Mouse (Mus musculus) erythroblast, embryonic 14.5 days (primary cell): ENCODE results near the gene Retreg1.

Source experiments
- GATA1 ChIP-seq: IDR thresholded peaks from 2 replicates; pipeline ENCODE4 v1.6.1; 2012; ENCODE audit warnings: low read length, inconsistent platforms, mixed read lengths
- TAL1 ChIP-seq: IDR thresholded peaks from 3 replicates; pipeline ENCODE4 v1.6.1; 2012; ENCODE audit warnings: low read length, inconsistent platforms, mixed read lengths

- TF ChIP-seq GATA1 (no peak), TAL1 (no peak)
Observed at GRCm38 (mm10) chr15:25801726-25802125, 41.3 kb upstream of the Retreg1 start.
